Comparison of ENCODE assay signal across 8 mouse cellular contexts in the genomic region with DNA sequence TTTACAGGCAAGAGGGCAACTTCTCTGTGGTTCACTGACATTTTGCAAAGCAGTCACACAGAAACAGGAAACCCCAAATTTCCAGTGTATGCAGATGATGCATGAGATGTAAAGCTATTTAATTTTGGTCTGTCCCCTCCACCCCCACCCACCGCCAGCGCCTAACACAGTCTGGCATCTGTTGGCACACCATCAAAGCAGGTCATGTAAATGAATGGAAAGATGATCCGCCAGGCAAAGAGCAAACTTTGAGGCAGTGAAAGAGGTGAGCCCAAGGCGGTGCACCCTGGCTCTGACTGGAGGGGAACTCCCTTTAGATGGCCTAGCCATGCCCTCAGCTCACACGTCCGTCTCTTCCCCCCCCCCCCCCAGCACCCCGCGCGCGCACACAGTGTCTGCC. TPM values are rescaled to one million over a fixed set of nuclear protein-coding genes. Genes with fewer than 3 reads are reported as not detected.
DNase-seq lines count a peak whose midpoint lies in the region; ATAC-seq and TF ChIP-seq lines count a peak whose summit lies in the region.

No protein-coding gene starts in this region.

- TF ChIP-seq CTCF in kidney, postnatal 0 days (IDR thresholded peaks at IDR 0.05; ENCODE audit: low read depth): no peak

- H3K27ac ChIP-seq in kidney, postnatal 0 days: no peak overlapping the region
- no peak overlapping the region for H3K27ac ChIP-seq in forebrain, embryonic 11.5 days (ENCODE audit: low read depth, low read length)
- H3K27ac ChIP-seq in liver, embryonic 11.5 days (ENCODE audit: low read depth, low read length): no peak overlapping the region
- no peak overlapping the region for H3K27ac ChIP-seq in stomach, embryonic 14.5 days (ENCODE audit: low read length)

- DNase-seq in kidney, postnatal 0 days (ENCODE audit: low spot score): no peak
- DNase-seq in kidney, adult 11 months: no peak
- DNase-seq in forebrain, embryonic 11.5 days (ENCODE audit: low spot score): no peak
- no peak for DNase-seq in liver, embryonic 11.5 days (ENCODE audit: low spot score)
- DNase-seq in right cerebral cortex, postnatal 14 days: no peak
- DNase-seq in adrenal gland, postnatal 4 days (ENCODE audit: low spot score in 2 of 2): no peak
- no peak for DNase-seq in cerebellum, adult 11-12 months

- peak overlapping the region; percentile 83 for H3K4me2 ChIP-seq in kidney, postnatal 0 days (ENCODE audit: low read length)
- peak overlapping the region; percentile 55 for H3K4me2 ChIP-seq in forebrain, embryonic 11.5 days (ENCODE audit: low read depth, low read length, severe bottlenecking)
- peak overlapping the region; percentile 66 for H3K4me2 ChIP-seq in liver, embryonic 11.5 days
- peak overlapping the region; percentile 72 for H3K4me2 ChIP-seq in stomach, embryonic 14.5 days (replicated peaks; ENCODE audit: low read depth, low read length)

- H3K9me3 ChIP-seq in kidney, postnatal 0 days (replicated peaks; ENCODE audit: low read length): no peaks in the 10 kb centered on the region
- no peaks in the 10 kb centered on the region; the same call in 1 of the 2 replicates for H3K9me3 ChIP-seq in forebrain, embryonic 11.5 days (ENCODE audit: control insufficient read depth, low read length)
- H3K9me3 ChIP-seq in liver, embryonic 11.5 days (ENCODE audit: control insufficient read depth, low read length): no peaks in the 10 kb centered on the region
- 0 out of 2 replicates have a peak, but pooled peaks cover 7% of the 10 kb centered on the region for H3K9me3 ChIP-seq in stomach, embryonic 14.5 days (ENCODE audit: control insufficient read depth, low read depth, low read length)

- H3K4me3 ChIP-seq in kidney, postnatal 0 days (replicated peaks; ENCODE audit: low read depth, low read length): peak overlapping the region; percentile 41
- peak overlapping the region; percentile 31 for H3K4me3 ChIP-seq in forebrain, embryonic 11.5 days (ENCODE audit: low read depth, low read length)
- H3K4me3 ChIP-seq in liver, embryonic 11.5 days (ENCODE audit: low read depth, low read length): peak overlapping the region; percentile 37
- peak overlapping the region; percentile 48 for H3K4me3 ChIP-seq in stomach, embryonic 14.5 days (ENCODE audit: low read depth, low read length)

- no peaks in the 10 kb centered on the region for H3K36me3 ChIP-seq in kidney, postnatal 0 days (ENCODE audit: insufficient read depth, low read length)
- no peaks in the 10 kb centered on the region for H3K36me3 ChIP-seq in forebrain, embryonic 11.5 days (ENCODE audit: control insufficient read depth, insufficient read depth, low read length)
- no peaks in the 10 kb centered on the region for H3K36me3 ChIP-seq in liver, embryonic 11.5 days (ENCODE audit: control insufficient read depth, insufficient read depth, low read length)
- H3K36me3 ChIP-seq in stomach, embryonic 14.5 days (ENCODE audit: control insufficient read depth, insufficient read depth, low read length): no peaks in the 10 kb centered on the region

- no peaks in the 10 kb centered on the region; the same call in none of the 2 replicates for H3K4me1 ChIP-seq in kidney, postnatal 0 days (replicated peaks; ENCODE audit: insufficient read depth, low read length)
- H3K4me1 ChIP-seq in forebrain, embryonic 11.5 days (replicated peaks; ENCODE audit: control insufficient read depth, insufficient read depth, low read length): peaks cover 10% of the 10 kb centered on the region
- H3K4me1 ChIP-seq in liver, embryonic 11.5 days (replicated peaks; ENCODE audit: control insufficient read depth, insufficient read depth, low read length): peaks cover 3% of the 10 kb centered on the region; the same call in 1 of the 2 replicates
- no peaks in the 10 kb centered on the region for H3K4me1 ChIP-seq in stomach, embryonic 14.5 days (ENCODE audit: control insufficient read depth, insufficient read depth, low read length)

- ATAC-seq in kidney, postnatal 0 days (replicated peaks; ENCODE audit: low FRiP score, low read depth): peak; percentile 56
- no peak for ATAC-seq in forebrain, embryonic 11.5 days (replicated peaks; ENCODE audit: low FRiP score)
- no peak for ATAC-seq in liver, embryonic 11.5 days (replicated peaks; ENCODE audit: low FRiP score)
- ATAC-seq in stomach, embryonic 14.5 days (ENCODE audit: insufficient number of reproducible peaks, insufficient read depth, low FRiP score, low read depth): peak; percentile 35; the same call in 1 of the 2 replicates

- WGBS in kidney, postnatal 0 days: 4% methylated on average over 8 of the region's 10 CpGs
- WGBS in forebrain, embryonic 11.5 days: 10% methylated on average over 4 of the region's 10 CpGs
- WGBS in liver, embryonic 11.5 days: 11% methylated on average over 7 of the region's 10 CpGs
- WGBS in stomach, embryonic 14.5 days: 6% methylated on average over 7 of the region's 10 CpGs

- H3K9ac ChIP-seq in kidney, postnatal 0 days (ENCODE audit: low read depth, low read length): no peak overlapping the region
- peak overlapping the region; percentile 1; the same call in 1 of the 2 replicates for H3K9ac ChIP-seq in forebrain, embryonic 11.5 days (ENCODE audit: low read length)
- H3K9ac ChIP-seq in liver, embryonic 11.5 days (ENCODE audit: low read depth, low read length): no peak overlapping the region
- H3K9ac ChIP-seq in stomach, embryonic 14.5 days (replicated peaks; ENCODE audit: low read depth, low read length): no peak overlapping the region

- peaks cover 36% of the 10 kb centered on the region for H3K27me3 ChIP-seq in kidney, postnatal 0 days (ENCODE audit: insufficient read depth, low read length)
- H3K27me3 ChIP-seq in forebrain, embryonic 11.5 days (ENCODE audit: control insufficient read depth, insufficient read depth, low read length): peaks cover 53% of the 10 kb centered on the region
- peaks cover 56% of the 10 kb centered on the region for H3K27me3 ChIP-seq in liver, embryonic 11.5 days (replicated peaks; ENCODE audit: control insufficient read depth, insufficient read depth, low read length)
- peaks cover 28% of the 10 kb centered on the region for H3K27me3 ChIP-seq in stomach, embryonic 14.5 days (ENCODE audit: control insufficient read depth, insufficient read depth, low read length)

RNA-seq across cellular contexts. Expression of gene Gsx2, which starts 8.7 kb away (rescaled TPM):
- not detected in 2 replicates for polyA plus RNA-seq in kidney, postnatal 0 days (2015; fragmentation: Nextera tagmentation; extraction: Ambion mirVana)
- 20.1 and 23.1 TPM in 2 replicates for polyA plus RNA-seq in forebrain, embryonic 11.5 days (2014; fragmentation: Nextera tagmentation; extraction: Ambion mirVana)
- not detected in 2 replicates for polyA plus RNA-seq in liver, embryonic 11.5 days (2014; fragmentation: Nextera tagmentation; extraction: Ambion mirVana)
- not detected in 2 replicates for polyA plus RNA-seq in stomach, embryonic 14.5 days (2014; fragmentation: Nextera tagmentation; extraction: Ambion mirVana)
- total RNA-seq in adrenal gland, postnatal 4 days (2021): not detected

RNA-seq across cellular contexts. Expression of gene Chic2, which starts 22.1 kb away (rescaled TPM):
- polyA plus RNA-seq in kidney, postnatal 0 days (2015; fragmentation: Nextera tagmentation; extraction: Ambion mirVana): 43.3 and 51.3 TPM in 2 replicates
- polyA plus RNA-seq in forebrain, embryonic 11.5 days (2014; fragmentation: Nextera tagmentation; extraction: Ambion mirVana): 42.3 and 53.9 TPM in 2 replicates
- 32.7 and 33.2 TPM in 2 replicates for polyA plus RNA-seq in liver, embryonic 11.5 days (2014; fragmentation: Nextera tagmentation; extraction: Ambion mirVana)
- 42.7 and 45.1 TPM in 2 replicates for polyA plus RNA-seq in stomach, embryonic 14.5 days (2014; fragmentation: Nextera tagmentation; extraction: Ambion mirVana)
- 10 to 100 TPM; 39.4 to 49.4 TPM for total RNA-seq in adrenal gland, postnatal 4 days (2021)

Comparison
In these comparisons a context has a peak if more than half of its experiments do, and no peak if none do; other contexts are left out.
1. ATAC-seq: peak in kidney, postnatal 0 days (single experiment) and stomach, embryonic 14.5 days (single experiment); none in forebrain, embryonic 11.5 days (single experiment) and liver, embryonic 11.5 days (single experiment).
2. RNA of gene Gsx2, which starts 8.7 kb away (polyA plus RNA-seq): 20.1 to 23.1 TPM in forebrain, embryonic 11.5 days; not detected in kidney, postnatal 0 days, not detected in liver, embryonic 11.5 days and not detected in stomach, embryonic 14.5 days; every median in the first group is over 10 times any median in the second.
3. Peak in every context shown above with its lines, with median percentiles within 50 percentile points of each other: H3K4me2 ChIP-seq and H3K4me3 ChIP-seq.